1 mouse cellular context compared by ENCODE assay signal in genomic region chr7:16924037-16924834, GRCm38 (mm10).
A peak's percentile ranks its signal among the peaks of the same experiment; 100 is the strongest.
TF ChIP-seq lines count a peak whose summit lies in the region.

Calm3 (minus strand) TSS chr7:16924114.

TF ChIP-seq in MEL, 35 proteins besides CTCF, POLR2A, EP300 and RAD21 (continued from another document):
- TF ChIP-seq NELFE (IDR thresholded peaks at IDR 0.05; ENCODE audit: low read depth, low read length) (peak; percentile 69; the same call in 1 of the 2 replicates), MAZ (IDR thresholded peaks at IDR 0.05; ENCODE audit: low read depth, low read length) (peak; percentile 92), SIN3A (IDR thresholded peaks at IDR 0.05; ENCODE audit: low read length) (peak; percentile 89), MAX (IDR thresholded peaks at IDR 0.05; ENCODE audit: low read length) (peak; percentile 88), ZMIZ1 (IDR thresholded peaks at IDR 0.05; ENCODE audit: low read depth, low read length) (peak; percentile 53; the same call in 1 of the 2 replicates), SMC3 (IDR thresholded peaks at IDR 0.05; ENCODE audit: low read depth, low read length) (no peak)
